Mouse (Mus musculus): Measurements from ENCODE around the gene Btnl2. TPM values are rescaled to one million over a fixed set of nuclear protein-coding genes. Genes with fewer than 3 reads are reported as not detected.

The Btnl2 gene
- polyA plus RNA-seq, 1 experiment from 2014 or later, result not detected

GRCm38 (mm10) chr17:34316697-34317096, 37.9 kb upstream of the Btnl2 start:
- H3K4me2 ChIP-seq, result no peak overlapping the region
- 86% methylated on average over 2 of the region's 2 CpGs for WGBS
- H3K9me3 ChIP-seq (replicated peaks), result no peaks in the 10 kb centered on the region
- no peak overlapping the region for H3K9ac ChIP-seq
- no peaks in the 10 kb centered on the region for H3K27me3 ChIP-seq
- no peak overlapping the region for H3K27ac ChIP-seq
- no peaks in the 10 kb centered on the region for H3K36me3 ChIP-seq (ENCODE audit: poor library complexity, severe bottlenecking)
- H3K4me1 ChIP-seq, result no peaks in the 10 kb centered on the region
- H3K4me3 ChIP-seq, result no peak overlapping the region
- no peak for ATAC-seq

GRCm38 (mm10) chr17:34317275-34317674, 37.3 kb upstream of the Btnl2 start:
- H3K36me3 ChIP-seq (ENCODE audit: poor library complexity, severe bottlenecking), result no peaks in the 10 kb centered on the region
- H3K4me1 ChIP-seq, result no peaks in the 10 kb centered on the region
- H3K27me3 ChIP-seq, result no peaks in the 10 kb centered on the region
- no peak for ATAC-seq
- no peak overlapping the region for H3K27ac ChIP-seq
- H3K9ac ChIP-seq, result no peak overlapping the region
- H3K9me3 ChIP-seq (replicated peaks), result no peaks in the 10 kb centered on the region
- no peak overlapping the region for H3K4me2 ChIP-seq
- WGBS, result 43% methylated on average over 2 of the region's 2 CpGs
- H3K4me3 ChIP-seq, result no peak overlapping the region

GRCm38 (mm10) chr17:34325436-34325835, 29.2 kb upstream of the Btnl2 start, which contains the start of gene H2-Eb2:
H2-Eb2 (plus strand) TSS chr17:34325665.
- H3K27ac ChIP-seq, result no peak within 1 kb of the TSS
- H3K9me3 ChIP-seq (replicated peaks), result no peaks in the 10 kb centered on the region
- no peak within 1 kb of the TSS for H3K4me2 ChIP-seq
- WGBS, result 45% methylated on average over 4 of the region's 4 CpGs
- ATAC-seq, result no peak
- H3K36me3 ChIP-seq (ENCODE audit: poor library complexity, severe bottlenecking), result no peaks in the 10 kb centered on the region
- H3K4me3 ChIP-seq, result no peak within 1 kb of the TSS
- H3K27me3 ChIP-seq, result no peaks in the 10 kb centered on the region; the same call in 1 of the 2 replicates
- no peak within 1 kb of the TSS for H3K9ac ChIP-seq
- H3K4me1 ChIP-seq, result no peaks in the 10 kb centered on the region

GRCm38 (mm10) chr17:34326373-34326772, 28.2 kb upstream of the Btnl2 start:
- Histone ChIP-seq H3K9me3 (replicated peaks) (no peaks in the 10 kb centered on the region), H3K4me3 (no peak overlapping the region), H3K27ac (no peak overlapping the region), H3K4me2 (no peak overlapping the region), H3K4me1 (no peaks in the 10 kb centered on the region), H3K27me3 (no peaks in the 10 kb centered on the region; the same call in 1 of the 2 replicates), H3K36me3 (ENCODE audit: poor library complexity, severe bottlenecking) (no peaks in the 10 kb centered on the region), H3K9ac (no peak overlapping the region)
- 77% methylated on average over 3 of the region's 3 CpGs for WGBS
- ATAC-seq, result no peak

- Histone ChIP-seq H3K4me2 (no peak overlapping the region), H3K4me1 (no peaks in the 10 kb centered on the region), H3K36me3 (ENCODE audit: poor library complexity, severe bottlenecking) (no peaks in the 10 kb centered on the region), H3K9me3 (replicated peaks) (no peaks in the 10 kb centered on the region), H3K27ac (no peak overlapping the region), H3K9ac (no peak overlapping the region), H3K4me3 (no peak overlapping the region), H3K27me3 (no peaks in the 10 kb centered on the region; the same call in 1 of the 2 replicates)
- ATAC-seq, result no peak
- WGBS, result 75% methylated on average over 2 of the region's 2 CpGs
Observed at GRCm38 (mm10) chr17:34329807-34330206, 24.8 kb upstream of the Btnl2 start.

GRCm38 (mm10) chr17:34331200-34331599, 23.4 kb upstream of the Btnl2 start:
- ATAC-seq, result no peak
- Histone ChIP-seq H3K4me2 (no peak overlapping the region), H3K27ac (no peak overlapping the region), H3K4me1 (no peaks in the 10 kb centered on the region), H3K36me3 (ENCODE audit: poor library complexity, severe bottlenecking) (no peaks in the 10 kb centered on the region), H3K4me3 (no peak overlapping the region), H3K27me3 (peaks cover 3% of the 10 kb centered on the region; the same call in 1 of the 2 replicates), H3K9ac (no peak overlapping the region), H3K9me3 (replicated peaks) (no peaks in the 10 kb centered on the region)
- 88% methylated on average over 1 of the region's 1 CpGs for WGBS

GRCm38 (mm10) chr17:34340619-34341402, 13.8 kb upstream of the Btnl2 start:
- 63% methylated on average over 3 of the region's 3 CpGs for WGBS
- no peak overlapping the region for H3K4me3 ChIP-seq
- H3K27ac ChIP-seq, result no peak overlapping the region
- no peaks in the 10 kb centered on the region for H3K4me1 ChIP-seq
- no peak for ATAC-seq
- no peaks in the 10 kb centered on the region for H3K36me3 ChIP-seq (ENCODE audit: poor library complexity, severe bottlenecking)
- 0 out of 2 replicates have a peak, but pooled peaks cover 3% of the 10 kb centered on the region for H3K27me3 ChIP-seq
- H3K9me3 ChIP-seq (replicated peaks), result no peaks in the 10 kb centered on the region
- no peak overlapping the region for H3K9ac ChIP-seq
- H3K4me2 ChIP-seq, result no peak overlapping the region

GRCm38 (mm10) chr17:34344882-34345281, 9.7 kb upstream of the Btnl2 start:
- Histone ChIP-seq H3K36me3 (ENCODE audit: poor library complexity, severe bottlenecking) (no peaks in the 10 kb centered on the region), H3K9ac (no peak overlapping the region), H3K4me3 (no peak overlapping the region), H3K4me1 (no peaks in the 10 kb centered on the region), H3K4me2 (no peak overlapping the region), H3K27me3 (no peaks in the 10 kb centered on the region), H3K9me3 (replicated peaks) (no peaks in the 10 kb centered on the region), H3K27ac (no peak overlapping the region)
- 94% methylated on average over 4 of the region's 4 CpGs for WGBS
- ATAC-seq, result no peak

- Histone ChIP-seq H3K9ac (no peak overlapping the region), H3K4me1 (no peaks in the 10 kb centered on the region), H3K27ac (no peak overlapping the region), H3K4me2 (no peak overlapping the region), H3K4me3 (no peak overlapping the region), H3K9me3 (replicated peaks) (no peaks in the 10 kb centered on the region), H3K36me3 (ENCODE audit: poor library complexity, severe bottlenecking) (no peaks in the 10 kb centered on the region), H3K27me3 (0 out of 2 replicates have a peak, but pooled peaks cover 2% of the 10 kb centered on the region)
- 91% methylated on average over 7 of the region's 7 CpGs for WGBS
- no peak for ATAC-seq
Observed at GRCm38 (mm10) chr17:34345486-34345885, 9.1 kb upstream of the Btnl2 start.

- no peaks in the 10 kb centered on the region for H3K36me3 ChIP-seq (ENCODE audit: poor library complexity, severe bottlenecking)
- no peak overlapping the region for H3K27ac ChIP-seq
- no peak overlapping the region for H3K4me3 ChIP-seq
- 83% methylated on average over 3 of the region's 3 CpGs for WGBS
- no peak overlapping the region for H3K9ac ChIP-seq
- ATAC-seq, result no peak
- H3K9me3 ChIP-seq (replicated peaks), result no peaks in the 10 kb centered on the region
- 0 out of 2 replicates have a peak, but pooled peaks cover 4% of the 10 kb centered on the region for H3K27me3 ChIP-seq
- no peaks in the 10 kb centered on the region for H3K4me1 ChIP-seq
- no peak overlapping the region for H3K4me2 ChIP-seq
Observed at GRCm38 (mm10) chr17:34346041-34346440, 8.6 kb upstream of the Btnl2 start.

GRCm38 (mm10) chr17:34347606-34348308, 6.9 kb upstream of the Btnl2 start:
- Histone ChIP-seq H3K9me3 (replicated peaks) (no peaks in the 10 kb centered on the region), H3K27me3 (0 out of 2 replicates have a peak, but pooled peaks cover 4% of the 10 kb centered on the region), H3K4me2 (no peak overlapping the region), H3K36me3 (ENCODE audit: poor library complexity, severe bottlenecking) (no peaks in the 10 kb centered on the region), H3K4me1 (no peaks in the 10 kb centered on the region), H3K27ac (no peak overlapping the region), H3K9ac (no peak overlapping the region), H3K4me3 (no peak overlapping the region)
- no peak for ATAC-seq
- 75% methylated on average over 6 of the region's 6 CpGs for WGBS

GRCm38 (mm10) chr17:34349429-34349828, 5.2 kb upstream of the Btnl2 start:
- Histone ChIP-seq H3K4me3 (no peak overlapping the region), H3K9me3 (replicated peaks) (no peaks in the 10 kb centered on the region), H3K27ac (no peak overlapping the region), H3K4me2 (no peak overlapping the region), H3K4me1 (no peaks in the 10 kb centered on the region), H3K9ac (no peak overlapping the region), H3K27me3 (0 out of 2 replicates have a peak, but pooled peaks cover 4% of the 10 kb centered on the region), H3K36me3 (ENCODE audit: poor library complexity, severe bottlenecking) (no peaks in the 10 kb centered on the region)
- ATAC-seq, result no peak
- 4% methylated on average over 4 of the region's 4 CpGs for WGBS

All from forebrain, embryonic 13.5 days (tissue).